Mouse (Mus musculus): ENCODE results near the gene S100a5.

The S100a5 gene

GRCm38 (mm10) chr3:90608223-90608622 lies at the start of gene S100a5:
TSS of gene S100a5 (plus strand) at chr3:90608523.
- no peak for DNase-seq (ENCODE audit: low spot score in 2 of 2)

GRCm38 (mm10) chr3:90560008-90560628 lies 48.2 kb upstream of the S100a5 start, which contains the start of gene S100a3:
TSS of gene S100a3 (plus strand) at chr3:90560578.
- no peak for DNase-seq (ENCODE audit: low spot score in 2 of 2)

- no peak for DNase-seq (ENCODE audit: low spot score in 2 of 2)
These were observed 33.6 kb upstream of the S100a5 start for GRCm38 (mm10) chr3:90574691-90575090.

- no peak for DNase-seq (ENCODE audit: low spot score in 2 of 2)
These were observed 33.0 kb upstream of the S100a5 start for GRCm38 (mm10) chr3:90575320-90575719.

- no peak for DNase-seq (ENCODE audit: low spot score in 2 of 2)
These were observed 31.8 kb upstream of the S100a5 start for GRCm38 (mm10) chr3:90576351-90577001.

- no peak for DNase-seq (ENCODE audit: low spot score in 2 of 2)
These were observed 28.9 kb upstream of the S100a5 start for GRCm38 (mm10) chr3:90579433-90579832.

GRCm38 (mm10) chr3:90581141-90581540 lies 27.2 kb upstream of the S100a5 start:
- DNase-seq (ENCODE audit: low spot score in 2 of 2): no peak

- DNase-seq (ENCODE audit: low spot score in 2 of 2): no peak
These were observed 26.2 kb upstream of the S100a5 start for GRCm38 (mm10) chr3:90582156-90582555.

- no peak for DNase-seq (ENCODE audit: low spot score in 2 of 2)
These were observed 25.8 kb upstream of the S100a5 start for GRCm38 (mm10) chr3:90582556-90582955.

GRCm38 (mm10) chr3:90583893-90584292 lies 24.4 kb upstream of the S100a5 start:
- no peak for DNase-seq (ENCODE audit: low spot score in 2 of 2)

GRCm38 (mm10) chr3:90585595-90585994 lies 22.7 kb upstream of the S100a5 start:
- DNase-seq (ENCODE audit: low spot score in 2 of 2): peak in 1 of 2 experiments; percentile 57

GRCm38 (mm10) chr3:90586016-90586643 lies 22.2 kb upstream of the S100a5 start:
- no peak for DNase-seq (ENCODE audit: low spot score in 2 of 2)

- no peak for DNase-seq (ENCODE audit: low spot score in 2 of 2)
These were observed 21.4 kb upstream of the S100a5 start for GRCm38 (mm10) chr3:90586906-90587305.

GRCm38 (mm10) chr3:90587361-90588101 lies 20.8 kb upstream of the S100a5 start:
- no peak for DNase-seq (ENCODE audit: low spot score in 2 of 2)

GRCm38 (mm10) chr3:90589390-90589789 lies 18.9 kb upstream of the S100a5 start:
- DNase-seq (ENCODE audit: low spot score in 2 of 2): no peak

- no peak for DNase-seq (ENCODE audit: low spot score in 2 of 2)
These were observed 18.4 kb upstream of the S100a5 start, which contains the start of gene S100a2 for GRCm38 (mm10) chr3:90589947-90590346. TSS of gene S100a2 (plus strand) at chr3:90590247.

- no peak for DNase-seq (ENCODE audit: low spot score in 2 of 2)
These were observed 13.9 kb upstream of the S100a5 start for GRCm38 (mm10) chr3:90594466-90594865.

GRCm38 (mm10) chr3:90595556-90595955 lies 12.8 kb upstream of the S100a5 start:
- no peak for DNase-seq (ENCODE audit: low spot score in 2 of 2)

GRCm38 (mm10) chr3:90596810-90597209 lies 11.5 kb upstream of the S100a5 start:
- no peak for DNase-seq (ENCODE audit: low spot score in 2 of 2)

GRCm38 (mm10) chr3:90597736-90598135 lies 10.6 kb upstream of the S100a5 start:
- no peak for DNase-seq (ENCODE audit: low spot score in 2 of 2)

GRCm38 (mm10) chr3:90598212-90598611 lies 10.1 kb upstream of the S100a5 start:
- no peak for DNase-seq (ENCODE audit: low spot score in 2 of 2)

GRCm38 (mm10) chr3:90599401-90599800 lies 8.9 kb upstream of the S100a5 start:
- no peak for DNase-seq (ENCODE audit: low spot score in 2 of 2)

Data from frontal cortex, postnatal 14 days (tissue).